Mouse (Mus musculus) neural tube, embryonic 10.5 days (tissue): Measurements from ENCODE around the gene Tlnrd1.
"Not testable (repeated sequence)": the region's sequence is repeated elsewhere in the genome, so short reads cannot be mapped to it uniquely, and the experiment has no call there.

ENCODE experiments used
- DNase-seq: peaks from one replicate; pipeline ENCODE4 v3.0.0-alpha.2; 2017; ENCODE audit warnings: low spot score; ENCODE audit errors: extremely low spot score

Gene Tlnrd1

GRCm38 (mm10) chr7:83884021-83884658, at the start of gene Tlnrd1, which contains the start of gene Mesd:
TSS of gene Tlnrd1 (minus strand) at chr7:83884305.
TSS of gene Mesd (plus strand) at chr7:83884466.
- peak; percentile 90 for DNase-seq

- DNase-seq = no peak
Observed at GRCm38 (mm10) chr7:83921637-83922036, 37.5 kb upstream of the Tlnrd1 start.

GRCm38 (mm10) chr7:83920241-83920640, 36.1 kb upstream of the Tlnrd1 start:
- no peak for DNase-seq

- DNase-seq = peak; percentile 82
Observed at GRCm38 (mm10) chr7:83914566-83914965, 30.5 kb upstream of the Tlnrd1 start.

- DNase-seq = no peak
Observed at GRCm38 (mm10) chr7:83913995-83914394, 29.9 kb upstream of the Tlnrd1 start.

- DNase-seq = no peak
Observed at GRCm38 (mm10) chr7:83913405-83913932, 29.4 kb upstream of the Tlnrd1 start.

GRCm38 (mm10) chr7:83911909-83912308, 27.8 kb upstream of the Tlnrd1 start:
- no peak for DNase-seq

GRCm38 (mm10) chr7:83904831-83905230, 20.7 kb upstream of the Tlnrd1 start:
- DNase-seq = no peak

- DNase-seq = no peak
Observed at GRCm38 (mm10) chr7:83902296-83903145, 18.4 kb upstream of the Tlnrd1 start.

GRCm38 (mm10) chr7:83901425-83901824, 17.3 kb upstream of the Tlnrd1 start:
- DNase-seq = no peak

- DNase-seq = no peak
Observed at GRCm38 (mm10) chr7:83900519-83900918, 16.4 kb upstream of the Tlnrd1 start.

GRCm38 (mm10) chr7:83898267-83898666, 14.2 kb upstream of the Tlnrd1 start:
- no peak for DNase-seq

GRCm38 (mm10) chr7:83896077-83896740, 12.1 kb upstream of the Tlnrd1 start:
- DNase-seq = no peak

GRCm38 (mm10) chr7:83894348-83894747, 10.2 kb upstream of the Tlnrd1 start:
- DNase-seq = no peak

- DNase-seq = no peak
Observed at GRCm38 (mm10) chr7:83892333-83892669, 8.2 kb upstream of the Tlnrd1 start.

GRCm38 (mm10) chr7:83891433-83892332, 7.6 kb upstream of the Tlnrd1 start:
- DNase-seq = peak; percentile 98

- DNase-seq = not testable (repeated sequence)
Observed at GRCm38 (mm10) chr7:83889946-83890345, 5.8 kb upstream of the Tlnrd1 start.

GRCm38 (mm10) chr7:83889383-83889782, 5.3 kb upstream of the Tlnrd1 start:
- DNase-seq = no peak

- no peak for DNase-seq
Observed at GRCm38 (mm10) chr7:83886366-83887129, 2.4 kb upstream of the Tlnrd1 start.

GRCm38 (mm10) chr7:83885835-83886234, 1.7 kb upstream of the Tlnrd1 start:
- DNase-seq = no peak
